Mouse (Mus musculus) layer of hippocampus, adult 9-11 months (tissue): ENCODE data around the gene Krtap7-1.

Experiments
- DNase-seq: peaks from one replicate; pipeline ENCODE4 v3.0.0; 2022

The Krtap7-1 gene

DNA sequence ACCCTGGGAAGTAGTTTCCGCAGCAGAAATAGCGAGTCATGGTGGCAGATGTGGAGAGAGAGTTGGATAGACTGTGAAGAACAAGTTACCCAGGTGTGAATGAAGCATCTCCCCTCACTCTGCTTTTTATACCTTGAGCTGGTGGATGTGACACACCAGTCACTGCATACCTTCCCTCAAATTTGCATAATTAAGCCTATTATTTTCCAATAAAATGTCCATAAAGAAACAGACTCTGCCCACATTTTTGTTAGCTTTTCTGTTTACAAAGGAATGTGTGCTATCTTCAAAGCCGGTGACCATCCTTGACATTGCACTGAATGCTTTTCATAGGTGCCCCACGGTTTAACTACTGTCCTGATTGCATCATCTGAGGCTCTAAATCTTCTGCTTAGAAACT lies at the start of gene Krtap7-1:
Krtap7-1 (minus strand) TSS at position 101 of the 400 bp plus-strand sequence.
- no peak for DNase-seq

DNA sequence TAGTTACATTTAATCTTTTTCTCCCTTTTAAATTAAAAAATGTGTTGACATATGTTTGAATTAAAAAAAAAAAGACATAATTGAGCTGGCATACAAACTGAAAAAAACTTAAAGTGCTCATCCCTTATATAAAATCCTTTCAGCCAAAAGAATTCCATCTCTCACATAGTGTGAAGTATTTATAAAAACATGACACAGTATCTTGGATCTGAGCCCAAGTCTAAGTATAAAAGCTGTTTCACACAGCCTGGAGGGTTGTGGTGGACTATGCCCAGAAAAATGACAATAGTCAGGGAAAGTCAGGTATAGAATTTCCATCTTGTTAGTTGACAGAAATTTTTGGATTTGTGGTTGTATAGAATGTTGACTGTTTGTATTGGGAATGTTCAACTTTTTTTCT lies 42.2 kb upstream of the Krtap7-1 start:
- no peak for DNase-seq

- no peak for DNase-seq
These were observed 29.9 kb upstream of the Krtap7-1 start for GRCm38 (mm10) chr16:89538031-89538484.

DNA sequence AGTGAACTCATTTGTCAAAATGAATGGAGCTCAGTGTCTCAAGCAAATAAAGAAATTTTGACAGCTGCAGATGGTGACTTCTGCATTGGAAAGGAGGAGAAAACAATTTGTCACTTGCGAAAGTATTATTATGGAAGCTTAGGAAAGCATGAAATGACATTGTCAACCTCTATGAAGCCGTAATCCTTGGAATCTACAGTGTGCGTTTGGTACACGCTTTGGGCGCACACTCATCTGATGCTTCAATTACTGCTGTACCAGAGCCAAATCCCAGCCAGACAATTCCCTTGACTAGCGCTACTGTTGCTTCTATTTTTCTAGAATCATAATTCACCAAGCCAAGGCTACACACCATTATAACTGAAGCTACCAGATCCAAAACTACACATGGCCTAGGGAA lies 29.2 kb upstream of the Krtap7-1 start:
- DNase-seq, result no peak

GRCm38 (mm10) chr16:89530547-89530946 lies 22.4 kb upstream of the Krtap7-1 start:
- DNase-seq, result no peak

DNA sequence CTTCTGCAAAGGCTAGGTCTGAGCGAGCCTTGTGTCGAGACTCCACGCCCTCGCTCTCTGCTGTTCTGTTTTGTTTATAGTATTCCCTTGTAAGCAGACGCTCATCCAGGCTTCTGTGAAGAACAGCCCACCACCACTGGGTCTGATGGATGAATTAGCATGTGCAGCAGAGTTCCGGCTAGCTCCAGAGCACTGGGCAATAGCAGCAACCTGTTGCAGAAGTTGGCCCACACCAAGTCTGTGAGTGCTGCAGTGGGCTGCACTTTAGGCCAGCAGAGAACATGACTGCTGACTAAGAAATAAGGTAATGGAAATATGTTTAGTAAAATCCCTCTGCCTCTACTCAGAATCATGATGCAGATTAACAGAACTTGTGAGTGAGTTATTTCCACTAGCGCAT lies 21.7 kb upstream of the Krtap7-1 start:
- no peak for DNase-seq

- no peak for DNase-seq
These were observed 20.3 kb upstream of the Krtap7-1 start for GRCm38 (mm10) chr16:89528380-89528779.

- no peak for DNase-seq
These were observed 12.9 kb upstream of the Krtap7-1 start for GRCm38 (mm10) chr16:89520996-89521395.

DNA sequence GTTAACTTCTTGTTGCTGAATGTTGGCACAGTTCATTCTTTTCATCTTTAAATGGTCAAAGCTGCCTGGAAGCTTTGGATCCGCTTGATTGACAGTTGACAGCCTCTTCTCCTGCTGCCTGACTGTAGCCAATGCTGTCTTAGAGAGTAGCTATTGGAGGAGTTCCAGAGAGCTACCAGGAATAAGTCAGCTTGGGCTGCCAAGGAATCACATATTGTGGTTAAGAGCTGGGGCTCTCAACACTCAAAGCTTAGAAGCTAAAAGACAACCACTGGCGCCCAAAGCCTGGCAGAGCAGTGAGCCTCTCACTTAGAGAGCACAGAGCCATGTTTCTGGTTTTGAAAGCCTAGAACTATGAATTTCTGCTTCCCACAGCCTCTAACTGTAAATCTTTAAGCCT lies 12.4 kb upstream of the Krtap7-1 start:
- no peak for DNase-seq

DNA sequence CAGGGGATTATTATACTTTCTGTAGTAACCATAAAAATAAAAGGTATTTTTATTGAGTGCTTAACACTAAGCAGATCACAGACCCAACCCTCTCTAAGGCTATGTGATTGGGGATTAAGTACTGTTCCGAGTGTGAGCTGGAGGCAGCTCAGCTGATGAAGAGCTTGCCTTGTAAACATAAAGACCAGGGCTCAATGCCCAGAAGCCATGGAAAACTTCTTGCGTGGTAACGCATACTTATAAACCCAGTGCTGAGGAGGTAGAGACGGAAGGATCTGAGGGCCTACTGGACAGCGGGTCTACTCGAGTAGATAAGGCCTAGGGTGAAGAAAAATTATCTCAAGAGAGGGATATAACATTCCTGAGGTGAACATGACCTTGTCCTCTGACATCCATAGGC lies 12.0 kb upstream of the Krtap7-1 start:
- no peak for DNase-seq

DNA sequence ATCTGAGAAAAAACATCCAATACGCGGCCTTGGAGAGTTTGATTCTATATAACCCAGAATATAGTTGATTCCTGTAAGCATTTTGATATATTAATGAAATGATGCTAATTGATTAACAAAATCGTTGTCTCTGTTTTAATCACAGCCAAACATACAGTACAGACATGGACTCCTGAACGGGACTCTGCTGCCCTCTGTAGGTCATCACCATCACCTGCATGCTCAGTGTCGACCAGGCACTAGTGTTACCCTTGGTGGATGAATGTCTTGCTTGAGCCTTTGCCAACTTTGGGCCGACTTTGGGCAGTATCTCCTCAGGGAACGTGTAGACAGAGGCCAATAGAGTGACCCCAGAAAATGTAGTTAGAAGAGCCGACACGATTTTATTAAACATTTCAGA lies 9.5 kb upstream of the Krtap7-1 start:
- DNase-seq, result no peak

DNA sequence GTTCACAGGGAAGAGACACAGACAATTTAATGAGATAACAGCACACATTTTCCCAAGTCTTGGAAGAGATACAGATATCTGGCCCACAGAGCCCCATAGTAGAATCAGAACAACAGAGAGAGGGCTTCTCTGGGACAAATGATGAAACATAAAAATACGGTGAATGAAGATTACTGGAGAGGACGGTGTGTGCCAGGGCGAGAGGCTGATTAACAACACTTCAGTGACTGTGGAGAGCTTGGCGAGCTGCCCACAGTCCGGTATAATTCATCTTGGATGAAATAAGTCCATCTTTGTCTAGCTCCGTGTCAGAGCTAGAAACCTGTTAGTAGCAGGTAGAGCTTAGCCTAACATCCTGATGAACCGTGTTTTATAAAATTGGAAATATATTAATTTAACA lies 5.3 kb upstream of the Krtap7-1 start:
- no peak for DNase-seq

DNA sequence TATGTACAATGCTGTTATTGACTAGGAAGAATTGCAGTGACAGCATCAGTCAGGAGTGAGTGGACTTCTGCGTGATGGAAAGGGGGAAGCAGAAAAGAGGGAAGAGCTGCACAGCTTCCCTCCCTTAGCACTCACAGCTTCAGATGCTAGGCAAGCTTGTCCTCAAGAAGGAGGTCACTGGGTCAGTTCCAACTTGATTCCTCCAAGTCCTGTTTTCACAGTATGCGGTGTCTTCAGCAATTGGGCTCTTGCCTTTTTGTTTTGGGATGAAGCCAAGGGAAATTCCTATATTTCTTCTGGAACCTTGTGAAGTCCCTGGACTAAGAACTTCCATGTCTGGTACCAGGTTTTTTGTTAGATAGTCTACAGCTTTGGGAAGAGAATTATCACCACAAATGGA lies 4.6 kb downstream of the Krtap7-1 start:
- no peak for DNase-seq

- DNase-seq, result no peak
These were observed 6.3 kb downstream of the Krtap7-1 start for GRCm38 (mm10) chr16:89501870-89502269.

DNA sequence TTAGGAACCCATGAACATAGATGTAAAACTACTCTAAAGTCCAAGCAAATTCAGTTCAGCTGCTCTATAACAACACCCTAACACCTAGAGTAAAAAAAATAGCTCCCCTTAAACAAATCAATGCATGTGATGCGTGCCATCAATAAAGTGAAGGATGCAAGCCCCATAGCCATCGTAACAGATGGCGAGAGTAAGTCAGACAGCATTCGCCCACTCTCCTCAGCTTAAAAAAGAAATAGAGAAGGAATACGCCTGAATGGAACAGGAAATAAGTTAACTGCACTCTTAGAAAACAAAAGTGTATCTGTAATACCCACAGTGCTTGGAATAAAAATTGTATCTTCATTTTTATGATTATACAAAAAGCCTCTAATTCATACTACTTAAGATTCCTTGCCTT lies 11.1 kb downstream of the Krtap7-1 start:
- no peak for DNase-seq

DNA sequence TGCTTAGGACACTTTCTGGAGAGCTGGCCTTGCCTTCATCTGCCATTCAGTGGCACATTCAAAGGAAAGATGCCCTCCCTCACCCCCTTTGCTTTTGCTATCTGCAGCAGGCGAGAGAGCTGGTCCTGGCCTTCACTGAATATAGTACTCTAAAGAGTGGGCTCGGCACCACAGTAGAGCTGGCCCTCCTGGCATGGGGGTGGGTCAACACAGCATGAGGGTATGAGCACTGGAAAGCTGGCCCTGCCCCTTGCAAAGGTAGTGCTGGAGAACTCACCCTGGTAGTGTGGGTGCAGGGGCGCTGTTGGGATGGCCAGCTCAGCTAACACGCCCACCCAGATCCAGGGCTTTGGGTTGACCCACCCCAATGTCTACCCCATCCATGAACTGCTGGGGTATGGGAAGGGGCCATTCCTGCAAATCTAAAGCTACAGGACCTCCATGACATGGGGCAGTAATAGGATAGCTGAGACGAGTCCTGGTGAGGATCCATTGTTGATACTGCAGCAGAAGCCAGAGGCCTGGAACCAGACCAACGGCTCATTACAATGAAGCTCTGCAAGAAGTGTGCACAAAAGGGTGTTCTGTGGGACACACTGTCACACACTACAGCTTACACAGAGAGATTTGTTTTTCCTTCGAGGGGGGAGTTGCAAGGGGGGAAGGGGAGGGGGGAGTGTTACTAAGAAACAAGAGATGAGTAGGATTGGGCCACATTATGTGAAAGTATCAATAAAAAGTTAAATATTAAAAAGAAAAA lies 12.5 kb downstream of the Krtap7-1 start:
- peak; percentile 22 for DNase-seq

- DNase-seq, result no peak
These were observed 20.3 kb downstream of the Krtap7-1 start, which contains the start of gene Krtap8-1 for GRCm38 (mm10) chr16:89487852-89488251. Gene Krtap8-1, minus strand, starts transcription at chr16:89487952.

- no peak for DNase-seq
These were observed 30.3 kb downstream of the Krtap7-1 start for GRCm38 (mm10) chr16:89477679-89478314.

DNA sequence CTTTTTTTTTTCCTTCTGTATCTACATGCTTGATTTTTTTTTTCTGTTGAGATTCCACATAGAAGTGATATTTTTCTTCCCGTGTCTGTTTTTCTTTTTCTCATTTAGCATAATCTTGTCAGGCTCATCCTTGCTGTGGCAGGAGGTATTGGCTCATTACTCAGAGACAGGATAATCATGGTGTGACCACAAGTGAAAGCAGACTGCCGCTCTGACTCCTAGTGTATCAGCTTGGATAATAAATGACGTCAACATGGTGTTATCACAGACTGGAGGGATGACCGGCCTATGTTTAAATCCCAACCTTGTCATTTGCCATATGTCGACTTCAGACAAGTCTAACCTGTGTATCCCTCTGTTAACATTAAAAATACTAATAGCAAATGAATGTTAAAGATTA lies 46.9 kb downstream of the Krtap7-1 start:
- no peak for DNase-seq
